Mouse (Mus musculus) cerebellum, adult 2 months (tissue): ENCODE measurements around the gene Spdye4c.

Experiments
- CTCF ChIP-seq: fragments of 200-500 bp; IDR thresholded peaks from 2 replicates; pipeline ENCODE4 v1.5.1; 2011; ENCODE audit warnings: low read depth, mild to moderate bottlenecking, control low read depth, low read length, moderate library complexity, borderline replicate concordance; ENCODE audit not compliant: insufficient read depth
- POLR2A ChIP-seq: fragments of 200-500 bp; IDR thresholded peaks from 2 replicates; pipeline ENCODE4 v1.6.1; 2011; ENCODE audit warnings: low read length, control low read depth, borderline replicate concordance; ENCODE audit not compliant: insufficient read depth

DNA sequence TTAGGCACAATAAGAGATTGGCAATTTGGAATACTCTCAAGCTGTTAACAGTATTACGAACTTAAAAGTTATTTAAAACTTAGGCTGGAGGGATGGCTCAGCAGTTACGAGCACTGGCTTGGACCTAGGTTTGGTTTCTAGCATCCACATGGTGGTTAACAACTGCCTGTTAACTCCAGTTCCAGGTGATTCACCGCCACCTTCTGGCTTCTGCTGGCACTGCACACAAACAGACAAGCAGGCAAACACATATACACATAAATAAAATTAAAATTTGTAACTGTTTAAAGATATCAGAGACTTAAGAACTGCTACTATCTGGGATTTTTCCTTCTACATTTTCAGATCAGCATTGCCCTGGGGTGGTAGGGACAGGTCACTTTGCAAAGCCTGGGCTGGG, 26.8 kb upstream of the Spdye4c start:
- TF ChIP-seq CTCF (no peak), POLR2A (no peak)
